Mouse (Mus musculus) cerebellum, adult 9-11 months (tissue): ENCODE measurements around the gene Fam151b.
A peak's percentile ranks its signal among the peaks of the same experiment; 100 is the strongest.

ENCODE experiments used
- DNase-seq: peaks from one replicate; pipeline ENCODE4 v3.0.0; 2022

The Fam151b gene

GRCm38 (mm10) chr13:92483852-92484463 lies at the start of gene Fam151b:
Gene Fam151b (minus strand): TSS chr13:92484015.
- DNase-seq = peak; percentile 97

DNA sequence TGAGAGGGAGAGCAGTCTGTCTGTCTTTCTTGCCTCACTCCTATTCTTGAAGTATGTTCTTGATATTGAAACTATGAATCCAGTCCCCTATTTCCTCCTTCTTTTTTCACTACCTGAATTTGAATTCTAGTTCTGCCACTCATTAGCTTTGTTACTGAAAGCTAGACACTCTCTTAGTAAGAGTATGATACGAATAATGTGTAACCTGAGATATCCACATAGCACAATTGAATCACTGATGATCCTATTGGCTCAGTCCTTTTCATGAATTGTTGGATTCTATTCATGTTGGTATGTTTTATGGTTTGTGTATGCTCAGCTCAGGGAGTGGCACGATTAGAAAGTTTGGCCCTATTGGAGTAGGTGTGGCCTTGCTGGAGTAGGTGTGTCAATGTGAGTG lies 48.4 kb upstream of the Fam151b start:
- no peak for DNase-seq

DNA sequence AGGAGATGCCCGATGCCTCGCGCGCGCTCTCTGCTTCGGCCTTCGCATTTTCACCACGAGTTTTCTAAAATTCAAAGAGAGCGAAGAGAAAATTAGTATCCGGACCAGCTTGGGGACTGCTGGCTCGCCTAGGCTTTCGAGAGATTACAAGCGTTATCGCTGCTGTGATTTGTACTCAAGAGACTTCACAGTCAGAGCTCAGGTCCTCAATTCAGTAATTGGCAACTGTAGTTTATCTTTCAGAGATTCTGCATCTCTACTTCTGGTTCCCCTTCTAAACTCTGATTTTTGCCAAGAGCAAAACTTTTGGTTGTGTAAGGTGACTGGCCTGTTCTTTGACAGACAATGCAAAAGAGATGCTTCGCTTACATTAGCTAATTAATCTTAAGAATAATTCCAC lies 47.4 kb upstream of the Fam151b start:
- DNase-seq = no peak

- DNase-seq = peak; percentile 97
Measured at GRCm38 (mm10) chr13:92530721-92531211, 47.0 kb upstream of the Fam151b start, which contains the start of gene Zfyve16. Gene Zfyve16 (minus strand): TSS chr13:92530868.

DNA sequence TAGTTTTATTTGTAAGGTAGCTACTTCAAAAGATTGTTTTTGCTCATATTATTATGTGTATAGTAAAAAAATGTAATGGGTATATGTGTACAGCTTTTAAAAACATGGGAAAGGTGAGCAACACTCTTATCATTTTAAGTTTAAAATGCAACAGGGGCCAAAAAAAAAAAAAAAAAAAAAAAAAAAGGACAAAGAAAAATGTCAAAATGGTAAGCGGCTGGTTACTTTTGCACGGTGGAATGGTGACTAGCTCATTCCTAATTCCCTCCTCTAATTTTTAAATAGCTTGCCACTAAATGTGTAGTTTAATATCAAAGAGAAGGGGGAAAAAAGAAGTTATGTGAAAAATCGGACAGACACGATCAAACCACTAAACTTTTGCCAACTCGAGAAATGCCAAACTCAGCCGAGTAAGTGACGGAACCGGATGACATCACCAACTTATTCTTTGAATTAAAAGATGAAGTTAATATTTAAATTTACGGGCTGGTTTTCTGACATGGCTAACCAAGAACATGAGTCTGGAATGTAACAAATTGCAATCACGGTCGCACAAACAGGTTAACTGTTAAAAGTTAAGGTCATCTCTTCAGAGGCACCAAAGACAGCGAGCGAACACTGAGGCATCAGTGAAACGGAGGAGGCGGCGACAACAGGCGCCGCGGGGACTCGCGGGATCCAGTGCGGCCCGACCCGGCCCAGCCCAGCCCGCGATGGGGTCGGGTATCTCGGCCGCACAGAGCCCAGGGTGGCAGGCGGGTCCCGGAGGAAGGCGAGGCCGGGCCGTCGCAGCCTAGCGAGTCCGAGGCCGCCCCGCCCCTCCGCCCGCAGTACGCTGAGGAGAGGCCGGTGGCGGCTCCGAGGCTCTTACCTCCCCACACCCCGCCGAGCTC lies 46.3 kb upstream of the Fam151b start:
- no peak for DNase-seq

GRCm38 (mm10) chr13:92523178-92523813 lies 39.5 kb upstream of the Fam151b start:
- DNase-seq = no peak

DNA sequence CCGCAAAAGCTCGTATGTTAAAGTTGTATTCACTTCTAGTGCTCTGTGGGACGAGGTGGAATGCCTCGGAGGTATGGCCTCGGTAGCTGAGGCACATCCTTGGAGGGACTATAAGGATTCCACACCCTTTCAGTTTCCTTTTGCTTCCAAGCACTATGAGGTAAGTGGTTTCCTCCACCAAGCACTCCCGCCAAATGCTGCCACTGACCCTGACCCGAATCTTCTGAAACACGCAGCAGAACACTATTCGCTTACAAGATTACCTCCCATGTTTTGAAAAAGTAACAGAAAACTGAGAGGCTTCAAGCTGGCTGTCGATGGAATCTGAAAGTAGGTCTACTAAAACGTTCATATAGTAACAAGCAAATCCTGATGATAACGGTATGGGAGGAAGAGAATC lies 21.1 kb upstream of the Fam151b start:
- no peak for DNase-seq

GRCm38 (mm10) chr13:92491923-92492322 lies 8.1 kb upstream of the Fam151b start:
- no peak for DNase-seq

GRCm38 (mm10) chr13:92490817-92491216 lies 7.0 kb upstream of the Fam151b start:
- no peak for DNase-seq

- peak; percentile 55 for DNase-seq
Measured at GRCm38 (mm10) chr13:92483348-92483747, 467 bp downstream of the Fam151b start.

DNA sequence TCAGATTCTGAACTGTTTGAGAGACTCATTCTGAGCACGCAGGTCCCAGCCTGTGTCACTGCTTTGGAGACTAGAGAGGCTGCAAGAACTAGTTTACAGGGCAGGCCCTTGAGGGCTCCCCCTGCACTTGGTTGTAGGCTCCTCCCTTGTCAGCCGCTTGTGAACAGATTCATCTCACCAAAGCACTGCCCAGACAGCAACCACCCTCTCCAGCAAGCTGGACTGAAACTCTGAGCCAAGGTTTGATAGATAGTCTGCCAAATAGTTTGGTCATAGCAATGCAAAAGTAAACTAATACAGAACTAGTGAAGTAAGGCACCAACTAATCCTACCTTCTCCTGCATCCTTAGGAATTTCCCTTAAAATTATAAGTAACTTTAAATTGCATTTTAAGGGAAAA lies 13.7 kb downstream of the Fam151b start:
- DNase-seq = no peak

DNA sequence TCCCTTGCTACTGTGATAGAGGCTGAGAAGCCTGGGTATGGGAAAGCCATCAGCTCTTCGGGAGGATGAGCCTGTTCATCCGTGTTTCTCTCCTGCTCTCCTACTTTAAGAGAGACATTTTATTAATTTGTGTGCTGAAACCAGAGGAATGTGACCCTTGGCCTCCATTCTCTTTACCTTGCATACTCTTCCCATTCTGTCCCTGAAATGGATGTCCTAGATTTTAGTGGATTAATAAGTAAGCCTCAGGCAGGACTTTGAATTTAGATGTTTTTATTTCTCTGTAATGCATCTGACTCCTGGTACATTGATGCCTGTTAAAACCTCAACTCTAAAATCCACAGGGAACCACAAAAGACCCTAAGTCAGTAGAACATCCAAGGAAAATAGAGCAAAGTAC lies 14.4 kb downstream of the Fam151b start:
- no peak for DNase-seq

- no peak for DNase-seq
Measured at GRCm38 (mm10) chr13:92467891-92468290, 15.9 kb downstream of the Fam151b start.

- no peak for DNase-seq
Measured at GRCm38 (mm10) chr13:92464698-92465097, 19.1 kb downstream of the Fam151b start.

DNA sequence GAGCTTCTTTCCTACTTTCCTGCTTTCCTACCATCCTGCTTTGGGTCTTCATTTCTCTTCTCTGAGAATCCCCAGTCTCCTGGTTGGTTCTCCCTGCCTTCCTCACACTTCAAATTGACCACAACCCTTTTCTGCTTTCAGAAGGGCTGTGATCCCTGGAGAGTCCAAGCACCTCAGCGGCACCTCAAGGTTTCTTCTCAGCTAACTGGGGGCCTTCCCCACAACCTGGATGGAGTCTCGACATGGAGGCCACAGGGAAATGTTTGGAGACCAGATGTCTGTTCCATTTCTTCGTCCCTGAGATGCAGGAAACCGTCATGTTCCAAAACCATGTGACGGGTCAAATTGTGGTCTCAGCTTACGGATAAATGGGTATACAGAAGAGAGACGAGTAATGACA lies 36.9 kb downstream of the Fam151b start:
- no peak for DNase-seq

GRCm38 (mm10) chr13:92440286-92440685 lies 43.5 kb downstream of the Fam151b start:
- DNase-seq = no peak

GRCm38 (mm10) chr13:92438656-92439055 lies 45.2 kb downstream of the Fam151b start:
- DNase-seq = no peak

GRCm38 (mm10) chr13:92427351-92427855 lies 56.4 kb downstream of the Fam151b start:
- peak; percentile 36 for DNase-seq

- DNase-seq = peak; percentile 73
Measured at GRCm38 (mm10) chr13:92426294-92427051, 57.3 kb downstream of the Fam151b start.

- DNase-seq = peak; percentile 93
Measured at GRCm38 (mm10) chr13:92425758-92426264, 58.0 kb downstream of the Fam151b start, which contains the start of gene Ankrd34b. Gene Ankrd34b (plus strand): TSS chr13:92425896.

DNA sequence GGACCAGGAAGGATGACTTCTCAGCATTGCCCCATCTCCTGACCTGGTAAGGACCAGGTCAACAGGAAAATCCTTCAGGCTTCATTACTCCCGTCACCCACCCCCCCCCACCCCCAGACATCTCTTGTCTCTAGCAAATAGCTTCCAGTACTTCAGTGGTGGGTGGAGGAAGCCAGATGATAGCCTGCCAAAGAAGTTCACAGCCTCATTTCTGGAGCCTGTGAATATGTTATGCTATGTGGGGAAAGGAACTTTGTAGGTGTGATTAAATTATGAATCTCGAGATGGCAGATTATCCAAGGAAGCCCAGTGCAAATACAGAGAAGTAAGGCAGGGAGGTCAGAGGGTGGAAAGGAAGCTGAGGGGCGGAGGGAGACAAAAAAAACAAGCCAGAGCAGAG lies 60.1 kb downstream of the Fam151b start:
- DNase-seq = no peak

DNA sequence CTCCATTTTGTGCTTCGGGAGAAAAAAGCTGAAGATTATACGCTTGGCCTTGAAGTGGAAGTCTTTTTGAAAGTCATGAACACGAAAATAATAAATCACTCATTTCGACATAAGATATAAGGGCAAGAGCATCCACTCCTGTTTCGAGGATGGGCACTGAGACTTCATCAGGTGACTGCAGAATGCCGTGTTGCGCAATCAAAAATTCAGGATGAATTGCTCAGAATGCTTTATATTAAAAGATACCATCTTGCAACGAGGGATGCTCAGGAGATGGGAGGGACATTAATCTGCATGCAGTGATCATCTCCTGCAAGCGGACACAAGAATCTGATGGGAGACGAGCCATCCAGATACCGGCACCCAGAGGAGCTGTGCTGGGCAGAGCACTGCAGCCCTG lies 64.2 kb downstream of the Fam151b start:
- no peak for DNase-seq
